Mouse (Mus musculus) frontal cortex, postnatal 14 days (tissue): ENCODE results near the gene Hcfc1.

ENCODE experiments used
- DNase-seq, 2 experiments: peaks; one replicate each; pipeline ENCODE4 v3.0.0; 2022; ENCODE audit warnings: low spot score in 2 of 2

The Hcfc1 gene

GRCm38 (mm10) chrX:73941860-73942259 lies 24.3 kb downstream of the Hcfc1 start:
- no peak for DNase-seq

- DNase-seq = no peak
These were observed 34.3 kb downstream of the Hcfc1 start for GRCm38 (mm10) chrX:73931871-73932270.

GRCm38 (mm10) chrX:73930402-73931062 lies 35.6 kb downstream of the Hcfc1 start, which contains the start of gene Renbp:
TSS of gene Renbp (minus strand) at chrX:73930850.
- peak in 1 of 2 experiments; percentile 18 for DNase-seq

GRCm38 (mm10) chrX:73922550-73922882 lies 43.6 kb downstream of the Hcfc1 start:
- no peak for DNase-seq

GRCm38 (mm10) chrX:73921823-73922549 lies 44.2 kb downstream of the Hcfc1 start, which contains the start of the genes Arhgap4 and Naa10:
TSS of gene Arhgap4 (minus strand) at chrX:73921870.
TSS of gene Naa10 (minus strand) at chrX:73921944.
- peak; percentile 82 for DNase-seq

- no peak for DNase-seq
These were observed 44.8 kb downstream of the Hcfc1 start for GRCm38 (mm10) chrX:73921285-73921822.

- DNase-seq = no peak
These were observed 47.5 kb downstream of the Hcfc1 start for GRCm38 (mm10) chrX:73918631-73919030.

- DNase-seq = no peak
These were observed 49.2 kb downstream of the Hcfc1 start for GRCm38 (mm10) chrX:73916945-73917344.

- DNase-seq = peak; percentile 72 to 90
These were observed 51.1 kb downstream of the Hcfc1 start for GRCm38 (mm10) chrX:73914827-73915703.

- DNase-seq = no peak
These were observed 54.6 kb downstream of the Hcfc1 start for GRCm38 (mm10) chrX:73911588-73911987.

- no peak for DNase-seq
These were observed 55.0 kb downstream of the Hcfc1 start for GRCm38 (mm10) chrX:73911156-73911555.

- DNase-seq = no peak
These were observed 55.7 kb downstream of the Hcfc1 start for GRCm38 (mm10) chrX:73910451-73910850.

GRCm38 (mm10) chrX:73910049-73910448 lies 56.1 kb downstream of the Hcfc1 start:
- DNase-seq = no peak

- no peak for DNase-seq
These were observed 68.2 kb downstream of the Hcfc1 start for GRCm38 (mm10) chrX:73897959-73898358.

- peak in 1 of 2 experiments; percentile 29 for DNase-seq
These were observed 70.4 kb downstream of the Hcfc1 start, which contains the start of gene L1cam for GRCm38 (mm10) chrX:73895719-73896118. TSS of gene L1cam (minus strand) at chrX:73896105.

- no peak for DNase-seq
These were observed 73.3 kb downstream of the Hcfc1 start for GRCm38 (mm10) chrX:73892833-73893232.
